Mouse (Mus musculus) adipocyte (in vitro differentiated cells): ENCODE measurements around the gene Samd4b.

Source experiments
- DNase-seq: peaks from one replicate; pipeline ENCODE4 v3.0.0-alpha.2; 2016; ENCODE audit warnings: low spot score

Samd4b gene

GRCm38 (mm10) chr7:28495426-28495825 is 102.5 kb downstream of the Samd4b start:
- no peak for DNase-seq

DNA sequence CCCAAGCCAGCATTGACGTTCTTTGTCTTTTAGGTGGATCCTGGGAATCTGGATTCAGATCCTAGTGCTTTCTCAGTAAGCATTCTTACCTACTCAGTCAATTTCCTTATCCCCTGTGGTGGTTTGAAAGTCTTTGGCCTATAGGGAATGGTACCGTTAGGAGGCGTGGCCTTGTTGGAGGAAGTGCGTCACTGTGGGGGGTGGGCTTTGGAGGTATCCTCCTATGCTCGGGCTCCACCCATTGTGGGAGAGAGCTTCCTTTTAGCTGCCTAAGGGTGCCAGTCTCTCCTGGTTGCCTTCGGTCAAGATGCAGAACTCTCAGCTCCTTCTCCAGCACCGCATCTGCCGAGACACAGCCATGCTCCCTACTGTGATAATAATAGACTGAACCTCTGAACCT is 105.6 kb downstream of the Samd4b start:
- DNase-seq, result no peak

GRCm38 (mm10) chr7:28490903-28491302 is 107.0 kb downstream of the Samd4b start:
- no peak for DNase-seq

GRCm38 (mm10) chr7:28490410-28490809 is 107.5 kb downstream of the Samd4b start:
- DNase-seq, result no peak

DNA sequence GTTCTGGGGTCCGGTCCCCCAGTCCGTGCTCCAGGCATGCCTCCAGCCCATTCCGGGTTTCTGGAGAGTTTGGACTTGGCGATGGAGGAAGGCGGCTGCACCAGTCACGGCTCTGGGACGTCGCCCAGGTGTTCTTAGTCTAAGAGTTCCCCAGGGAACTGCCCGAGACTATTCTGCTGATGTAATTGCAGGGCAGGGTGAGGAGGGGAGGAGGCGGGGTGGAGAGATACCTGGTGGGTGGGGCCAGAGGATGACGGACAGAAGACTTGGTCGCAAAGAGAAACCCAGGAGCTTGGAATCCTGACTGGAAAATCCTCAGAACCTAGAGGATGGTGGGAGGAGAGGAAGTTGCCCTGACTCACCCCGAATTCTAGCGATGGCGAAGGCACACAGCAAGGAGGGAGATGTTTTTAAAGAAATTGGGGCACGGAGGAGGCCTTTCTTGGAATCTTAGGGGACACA is 109.9 kb downstream of the Samd4b start:
- DNase-seq, result no peak

- DNase-seq, result no peak
Observed at GRCm38 (mm10) chr7:28484192-28484591, 113.8 kb downstream of the Samd4b start.

DNA sequence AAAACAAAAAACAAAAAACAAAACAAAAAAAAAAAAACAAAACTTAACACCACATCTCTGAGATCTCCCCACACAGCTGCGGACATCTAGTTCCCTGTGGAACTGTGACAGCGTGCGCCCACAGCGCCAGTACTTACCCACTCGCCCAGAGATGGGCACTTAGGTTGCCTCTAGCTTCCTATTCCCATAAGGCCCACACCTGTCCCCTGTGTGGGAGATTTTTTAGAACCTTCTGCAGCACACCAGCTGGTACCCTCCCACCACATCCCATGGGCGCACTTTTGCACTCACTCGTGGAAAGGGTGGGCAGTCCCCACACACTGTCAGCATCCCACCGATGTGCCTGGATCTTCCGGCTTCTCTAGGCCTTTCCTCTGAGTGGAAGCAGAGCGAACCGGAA is 115.1 kb downstream of the Samd4b start:
- no peak for DNase-seq

GRCm38 (mm10) chr7:28478854-28479253 is 119.1 kb downstream of the Samd4b start:
- DNase-seq, result no peak

DNA sequence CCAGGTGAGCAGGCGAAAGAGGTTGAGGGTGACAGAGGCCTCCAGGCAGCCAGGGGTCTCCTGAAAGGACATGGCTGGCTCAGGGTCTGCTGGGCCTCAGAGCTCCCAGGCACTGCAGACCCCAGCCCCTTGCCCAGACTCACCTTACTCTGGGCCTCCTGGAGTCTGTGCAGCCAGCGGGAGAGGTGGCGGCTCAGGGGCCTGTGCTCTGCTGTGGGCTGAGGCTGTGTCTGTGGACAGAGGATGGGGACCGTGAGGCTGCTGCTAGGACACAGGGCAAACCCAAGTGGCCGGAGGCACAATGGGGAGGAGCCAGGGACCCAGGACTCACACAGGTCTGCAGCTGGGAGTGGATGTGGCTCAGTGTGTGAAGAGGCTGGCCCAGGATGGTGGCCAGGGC is 120.6 kb downstream of the Samd4b start:
- DNase-seq, result no peak

DNA sequence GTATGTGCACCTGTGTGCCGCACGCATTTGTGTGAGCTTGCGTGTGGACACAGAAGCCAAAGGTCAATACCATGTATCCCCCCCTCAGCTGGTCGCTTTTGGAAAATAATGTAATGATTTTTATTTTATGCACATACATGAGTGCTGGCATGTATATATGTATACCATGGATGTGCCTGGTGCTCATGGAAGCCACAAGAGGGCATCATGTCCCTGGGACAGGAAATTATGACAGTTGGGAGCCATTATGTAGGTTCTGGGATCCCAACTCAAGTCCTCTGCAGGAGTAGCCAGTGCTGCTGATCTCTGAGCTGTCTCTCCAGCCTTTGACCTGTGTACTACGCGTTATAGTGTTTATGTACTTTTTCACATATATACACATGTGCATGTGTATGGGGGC is 121.8 kb downstream of the Samd4b start:
- DNase-seq, result no peak

DNA sequence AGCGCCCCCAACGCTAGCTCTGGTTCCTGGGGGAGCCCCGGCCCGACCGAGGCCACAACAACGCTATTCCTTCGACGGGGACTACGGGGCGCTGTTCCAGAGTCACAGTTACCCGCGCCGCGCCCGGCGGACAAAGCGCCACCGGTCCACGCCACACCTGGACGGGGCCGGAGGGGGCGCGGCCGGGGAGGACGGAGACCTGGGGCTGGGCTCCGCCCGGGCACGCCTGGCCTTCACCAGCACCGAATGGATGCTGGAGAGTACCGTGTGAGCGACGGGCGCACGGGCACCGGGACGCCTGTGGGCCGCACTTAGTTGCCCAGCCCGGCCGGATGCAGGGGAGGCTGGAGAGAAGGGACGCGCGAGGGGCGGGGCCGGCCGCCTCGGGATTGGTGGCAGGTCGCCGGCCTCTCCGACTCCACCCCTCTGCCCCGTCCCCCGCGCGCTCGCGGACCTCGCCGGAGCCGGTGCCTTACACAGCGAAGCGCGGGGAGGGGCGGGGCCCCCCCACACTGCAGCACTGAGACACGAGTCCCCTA is 130.7 kb downstream of the Samd4b start:
- DNase-seq, result no peak

GRCm38 (mm10) chr7:28466721-28467212 is 131.2 kb downstream of the Samd4b start:
- no peak for DNase-seq

DNA sequence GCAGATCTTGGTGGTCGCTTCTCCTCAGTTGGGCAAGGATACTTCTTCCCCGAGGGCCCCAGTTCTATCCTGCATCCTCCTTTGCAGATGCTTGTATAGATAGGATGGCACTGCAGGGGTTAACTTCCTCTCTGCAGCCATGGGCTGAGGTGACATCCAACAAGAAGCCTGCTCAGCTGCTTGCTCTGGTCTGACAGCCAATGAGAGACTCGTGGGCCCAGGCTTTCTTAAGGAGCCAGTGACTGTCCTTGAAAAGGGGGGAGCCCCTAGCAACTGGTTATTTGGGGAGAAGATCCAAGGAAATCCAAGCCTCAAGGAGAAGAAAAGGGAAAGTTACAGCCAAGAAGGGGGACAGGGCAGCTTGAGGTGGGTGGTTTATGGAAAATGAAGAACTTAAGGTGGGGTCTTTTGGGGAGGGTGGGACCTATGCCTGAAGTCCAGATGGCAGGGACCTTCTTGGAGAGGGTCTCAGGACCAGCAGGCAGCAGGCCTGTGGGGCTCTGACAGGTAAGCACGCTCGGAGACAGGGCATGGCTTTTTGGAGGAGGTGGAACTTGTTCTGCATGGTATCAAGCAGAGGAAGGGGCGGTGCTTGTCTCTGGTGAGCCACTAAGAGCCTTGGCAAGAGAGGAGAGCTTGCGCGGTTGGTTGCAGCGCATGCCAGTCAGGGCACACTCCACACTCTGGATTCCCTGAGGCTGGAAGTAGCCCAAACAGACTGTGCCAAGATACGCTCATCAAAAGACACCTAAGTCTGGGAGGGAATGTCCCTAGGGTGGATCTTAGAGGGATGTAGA is 133.3 kb downstream of the Samd4b start:
- no peak for DNase-seq

DNA sequence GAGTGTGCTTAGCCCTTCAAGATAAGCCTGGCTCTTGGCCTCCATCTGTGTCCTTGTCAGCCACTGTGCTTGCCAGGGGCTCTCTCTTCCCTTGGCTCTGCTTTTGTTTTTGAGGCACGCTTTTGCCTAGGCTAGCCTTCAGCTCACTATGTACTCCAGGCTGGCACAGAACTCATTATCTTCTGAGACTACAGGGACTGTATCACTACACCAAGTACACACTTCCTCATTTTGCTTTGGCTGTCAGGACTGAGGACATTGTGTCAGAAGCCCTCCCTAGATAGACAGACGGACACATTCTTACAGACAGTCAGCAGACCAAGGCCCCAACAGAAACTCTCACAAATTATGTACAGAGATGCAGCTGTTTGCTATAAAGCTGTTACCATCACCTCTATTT is 135.2 kb downstream of the Samd4b start:
- no peak for DNase-seq

DNA sequence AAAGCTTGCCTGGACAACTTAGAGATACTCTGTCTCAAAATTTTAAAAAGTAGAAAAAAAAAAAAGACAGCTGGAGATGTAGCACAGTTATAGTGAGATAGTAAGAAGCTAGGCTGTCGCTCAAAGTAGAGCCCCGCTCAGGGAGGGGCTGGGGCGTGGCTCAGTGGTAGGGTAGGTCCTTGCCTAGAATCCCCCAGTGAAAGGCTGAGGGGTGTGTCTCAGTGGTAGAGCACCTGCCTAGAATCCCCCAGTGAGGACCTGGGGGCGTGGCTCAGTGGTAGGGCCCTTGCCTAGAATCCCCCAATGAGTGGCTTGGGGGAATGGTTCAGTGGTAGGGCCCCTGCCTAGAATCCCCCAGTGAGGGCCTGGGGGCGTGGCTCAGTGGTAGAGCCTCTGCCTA is 137.6 kb downstream of the Samd4b start:
- no peak for DNase-seq

GRCm38 (mm10) chr7:28452361-28453005 is 145.5 kb downstream of the Samd4b start:
- no peak for DNase-seq

GRCm38 (mm10) chr7:28451531-28452360 is 146.2 kb downstream of the Samd4b start, which contains the start of gene Lrfn1:
TSS of gene Lrfn1 (plus strand) at chr7:28451980.
- DNase-seq, result no peak

GRCm38 (mm10) chr7:28447865-28448820 is 149.8 kb downstream of the Samd4b start:
- no peak for DNase-seq

DNA sequence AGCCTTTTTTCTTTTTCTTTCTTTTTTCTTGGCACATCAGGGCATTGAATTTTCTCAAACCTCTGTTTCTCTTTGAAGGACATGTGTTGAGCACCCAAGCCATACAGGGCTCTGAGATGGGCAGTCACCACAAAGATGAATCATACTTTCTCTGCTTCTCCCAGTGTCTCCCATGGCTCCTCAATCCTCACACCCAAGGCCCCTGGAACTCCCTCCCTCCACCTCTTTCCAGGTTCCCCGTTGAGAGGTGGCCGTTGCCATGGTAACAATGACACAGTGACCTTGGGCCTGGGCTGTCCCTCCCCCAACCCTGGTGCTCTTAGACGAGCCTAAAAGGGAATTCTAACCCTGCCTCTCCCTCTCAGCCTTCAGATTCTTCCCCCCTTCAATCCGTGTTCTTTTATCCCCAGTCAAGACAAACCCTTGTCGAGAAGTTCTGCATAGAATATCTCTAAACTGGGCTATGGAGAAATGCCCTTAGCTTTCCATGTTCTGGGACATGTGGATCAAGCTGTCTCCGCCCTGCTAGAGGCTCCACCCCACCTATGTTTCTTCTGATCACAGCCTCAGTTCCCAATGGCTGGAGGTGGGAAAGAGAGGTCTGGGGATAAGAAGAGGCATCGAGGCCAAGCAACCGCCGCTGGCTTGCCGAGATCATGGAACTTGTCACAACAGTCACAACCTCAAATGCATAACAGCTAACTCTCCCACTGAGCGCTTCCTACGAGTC is 150.7 kb downstream of the Samd4b start:
- no peak for DNase-seq

DNA sequence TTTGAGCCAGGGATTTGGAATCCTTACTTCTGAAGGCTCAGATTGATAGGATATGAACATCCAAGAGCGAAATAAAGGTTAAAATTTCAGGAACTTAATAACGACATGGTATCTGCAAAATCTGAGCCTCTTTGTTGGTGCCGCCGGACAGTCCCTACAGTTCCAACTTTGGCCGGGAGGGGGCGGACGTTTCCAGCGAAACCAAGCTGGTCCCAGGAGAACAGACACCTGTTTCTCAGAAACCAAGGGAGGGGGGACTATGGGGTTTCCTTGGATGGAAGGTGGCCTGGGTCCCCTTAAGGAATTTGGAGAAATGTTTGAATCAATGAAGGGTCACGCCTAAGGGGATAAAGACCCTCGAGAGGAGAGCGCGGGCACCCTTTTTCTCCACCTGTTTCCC is 151.5 kb downstream of the Samd4b start:
- DNase-seq, result peak; percentile 54
